Mouse (Mus musculus) hindbrain, postnatal 0 days (tissue): Measurements from ENCODE around the gene Mnat1. TPM values are rescaled to one million over a fixed set of nuclear protein-coding genes. Genes with fewer than 3 reads are reported as not detected.
A peak's percentile ranks its signal among the peaks of the same experiment; 100 is the strongest.

Source experiments
- ATAC-seq: fragments of 200-750 bp; cut with Nextera tagmentation; 2 replicates; pipeline ENCODE4 v1.8.0; 2017; ENCODE audit warnings: mild to moderate bottlenecking, moderate TSS enrichment, moderate library complexity
- DNase-seq: peaks from one replicate; pipeline ENCODE4 v3.0.0-alpha.2; 2015; ENCODE audit warnings: low spot score
- H3K27ac ChIP-seq: fragments of 300-500 bp; sonication (generic); 2 replicates; pipeline ENCODE4 v1.5.1; 2014; ENCODE audit warnings: mild to moderate bottlenecking
- H3K27me3 ChIP-seq: fragments of 300-500 bp; sonication (generic); 2 replicates; pipeline ENCODE4 v1.6.1; 2014; ENCODE audit warnings: low read length, mixed read lengths; ENCODE audit not compliant: insufficient read depth
- H3K36me3 ChIP-seq: fragments of 300-500 bp; sonication (generic); 2 replicates; pipeline ENCODE4 v1.6.1; 2014; ENCODE audit warnings: low read length, mixed read lengths; ENCODE audit not compliant: insufficient read depth
- H3K4me1 ChIP-seq: fragments of 300-500 bp; sonication (generic); 2 replicates; pipeline ENCODE4 v1.6.1; 2014; ENCODE audit warnings: antibody characterized with exemption, low read length, mixed read lengths; ENCODE audit not compliant: insufficient read depth
- H3K4me2 ChIP-seq: fragments of 300-500 bp; sonication (generic); 2 replicates; pipeline ENCODE4 v1.6.1; 2014; ENCODE audit warnings: low read depth, mild to moderate bottlenecking, low read length, moderate library complexity, mixed read lengths
- H3K4me3 ChIP-seq: fragments of 300-500 bp; sonication (generic); 2 replicates; pipeline ENCODE4 v1.5.1; 2014; ENCODE audit warnings: low read length
- H3K9ac ChIP-seq: fragments of 300-500 bp; sonication (generic); replicated peaks from 2 replicates; pipeline ENCODE4 v1.6.1; 2014; ENCODE audit warnings: mild to moderate bottlenecking, low read length, moderate library complexity, mixed read lengths
- H3K9me3 ChIP-seq: fragments of 300-500 bp; sonication (generic); 2 replicates; pipeline ENCODE4 v1.6.1; 2016; ENCODE audit warnings: low read length, mixed read lengths
- CTCF ChIP-seq: IDR thresholded peaks from 2 replicates; pipeline ENCODE4 v1.5.1; 2016; ENCODE audit warnings: antibody characterized with exemption, control low read depth, low read depth
- WGBS: fragments of 180-500 bp; shearing (Covaris S2); extraction: QIAGEN DNeasy Blood & Tissue Kit; methylation state at CpG from one replicate; pipeline ENCODE4 v1.1.7; 2014; 5-methylcytosine and 5-hydroxymethylcytosine counted together
- polyA plus RNA-seq: library from polyadenylated mRNA; unstranded; fragments of >200 nt; fragmentation: Nextera tagmentation; extraction: Ambion mirVana; gene quantifications from 2 replicates; pipeline ENCODE4 v1.2.1, GENCODE M21; 2015
- total RNA-seq: library from RNA; depleted of rRNA; stranded (reverse); fragments of >200 nt; gene quantifications from 2 replicates; pipeline ENCODE4 v1.2.3, GENCODE M21; 2014

Mnat1 gene
- total and polyA plus RNA-seq, 2 experiments from 2014 or later: 17.4 to 17.6 TPM

DNA sequence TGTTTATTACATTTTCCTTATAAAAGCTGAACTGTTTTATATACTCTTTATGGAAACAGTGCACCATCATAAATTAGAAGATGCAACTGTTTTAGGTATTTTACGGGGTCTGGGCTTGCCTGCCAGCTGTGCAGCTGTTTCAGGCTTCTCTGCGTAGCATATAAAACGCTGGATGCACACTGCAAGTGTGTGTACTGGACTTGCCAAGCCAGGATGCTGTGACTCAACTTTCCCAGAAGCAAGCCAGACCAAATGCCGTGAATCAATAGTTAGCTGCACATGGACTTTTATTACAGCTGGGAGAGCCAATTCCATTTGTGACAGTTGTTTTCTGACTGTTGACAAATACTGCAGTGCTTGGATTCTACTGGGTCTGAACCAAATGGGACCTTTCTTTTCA, 146.4 kb downstream of the Mnat1 start:
- no peaks in the 10 kb centered on the region for H3K27me3 ChIP-seq
- WGBS: 92% methylated on average over 4 of the region's 4 CpGs
- H3K27ac ChIP-seq: no peak overlapping the region
- H3K9me3 ChIP-seq: no peaks in the 10 kb centered on the region
- H3K9ac ChIP-seq: no peak overlapping the region
- H3K36me3 ChIP-seq: no peaks in the 10 kb centered on the region
- H3K4me3 ChIP-seq: no peak overlapping the region
- DNase-seq (no peak), ATAC-seq (no peak)
- H3K4me2 ChIP-seq: no peak overlapping the region
- H3K4me1 ChIP-seq: no peaks in the 10 kb centered on the region
- no peak for TF ChIP-seq CTCF

DNA sequence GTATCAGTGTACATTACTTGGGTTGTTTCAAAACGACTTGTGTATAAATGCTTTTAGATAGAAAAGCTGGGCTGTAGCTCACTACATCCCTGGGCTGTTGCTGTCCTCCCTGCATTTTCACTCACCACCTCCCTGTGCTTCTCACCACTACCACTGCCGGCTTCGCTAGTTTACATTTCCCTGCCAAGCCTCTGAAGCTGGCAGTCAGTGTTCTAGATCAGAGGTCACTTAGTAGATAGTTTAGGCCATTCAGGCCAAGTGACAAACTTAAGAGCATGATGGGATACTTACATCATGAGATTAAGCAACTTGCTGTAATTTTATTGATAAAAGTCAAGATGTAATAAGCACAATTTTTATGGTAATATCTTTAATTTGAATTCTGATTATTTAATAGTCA, 151.4 kb downstream of the Mnat1 start:
- ATAC-seq (no peak), DNase-seq (no peak)
- Histone ChIP-seq H3K27me3 (no peaks in the 10 kb centered on the region), H3K4me3 (no peak overlapping the region), H3K9ac (no peak overlapping the region), H3K4me1 (no peaks in the 10 kb centered on the region), H3K4me2 (no peak overlapping the region), H3K9me3 (no peaks in the 10 kb centered on the region), H3K27ac (no peak overlapping the region), H3K36me3 (peaks cover 8% of the 10 kb centered on the region; the same call in 1 of the 2 replicates)
- WGBS: 94% methylated on average over 3 of the region's 3 CpGs
- no peak for TF ChIP-seq CTCF

DNA sequence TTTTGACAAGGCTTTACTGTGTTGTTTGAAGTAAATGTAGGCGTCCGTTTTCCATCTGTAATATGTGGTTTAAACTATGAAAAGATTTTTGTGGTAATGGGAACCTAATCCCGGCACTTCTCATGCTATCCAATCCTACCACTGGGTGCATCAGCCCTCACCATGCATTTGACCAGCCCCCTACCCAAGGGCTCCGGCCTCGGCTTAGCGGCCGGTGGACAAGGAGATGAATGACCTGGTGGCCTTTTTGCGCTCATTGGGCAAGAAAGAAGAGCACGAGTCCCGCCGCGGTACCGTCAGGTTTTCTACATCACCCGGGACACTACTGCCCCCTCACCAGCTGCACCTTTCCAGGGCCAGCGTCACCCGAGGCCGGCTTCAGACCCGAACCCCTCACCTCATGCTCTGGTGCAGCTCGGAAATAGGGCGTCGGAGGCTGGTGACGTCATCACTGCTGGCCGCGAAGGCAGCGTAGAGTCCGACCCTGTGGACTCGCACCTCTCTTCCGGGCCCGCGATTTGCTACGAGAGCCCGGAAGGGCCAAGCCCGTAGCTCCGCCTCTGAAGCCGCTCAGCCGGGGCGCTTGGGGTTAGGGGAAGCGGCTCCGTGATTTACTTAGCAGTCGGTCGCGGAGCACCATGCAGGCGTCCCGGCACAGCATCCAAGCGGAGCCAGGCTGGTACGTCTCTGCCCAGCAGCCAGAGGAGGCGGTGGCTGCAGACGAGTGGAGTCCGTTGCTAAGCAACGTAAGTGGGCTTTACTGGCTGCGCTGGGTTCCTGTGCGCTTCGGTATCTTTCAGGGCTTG, 163.0 kb downstream of the Mnat1 start, which contains the start of the genes Trmt5 and Slc38a6:
TSS of gene Trmt5 (minus strand) at position 424 of the 806 bp plus-strand sequence.
TSS of gene Slc38a6 (plus strand) at position 493 of the 806 bp plus-strand sequence.
- TF ChIP-seq CTCF: peak; percentile 18; the same call in 1 of the 2 replicates
- H3K4me3 ChIP-seq: peak within 1 kb of the TSS; percentile 76
- H3K36me3 ChIP-seq: peaks cover 3% of the 10 kb centered on the region; the same call in 1 of the 2 replicates
- H3K27me3 ChIP-seq: no peaks in the 10 kb centered on the region
- no peaks in the 10 kb centered on the region for H3K9me3 ChIP-seq
- WGBS: 1% methylated on average over 53 of the region's 53 CpGs
- peak within 1 kb of the TSS; percentile 83 for H3K4me2 ChIP-seq
- H3K9ac ChIP-seq: peak within 1 kb of the TSS; percentile 84
- ATAC-seq (peak; percentile 98), DNase-seq (peak; percentile 97)
- H3K27ac ChIP-seq: peak within 1 kb of the TSS; percentile 83
- H3K4me1 ChIP-seq: peaks cover 7% of the 10 kb centered on the region

DNA sequence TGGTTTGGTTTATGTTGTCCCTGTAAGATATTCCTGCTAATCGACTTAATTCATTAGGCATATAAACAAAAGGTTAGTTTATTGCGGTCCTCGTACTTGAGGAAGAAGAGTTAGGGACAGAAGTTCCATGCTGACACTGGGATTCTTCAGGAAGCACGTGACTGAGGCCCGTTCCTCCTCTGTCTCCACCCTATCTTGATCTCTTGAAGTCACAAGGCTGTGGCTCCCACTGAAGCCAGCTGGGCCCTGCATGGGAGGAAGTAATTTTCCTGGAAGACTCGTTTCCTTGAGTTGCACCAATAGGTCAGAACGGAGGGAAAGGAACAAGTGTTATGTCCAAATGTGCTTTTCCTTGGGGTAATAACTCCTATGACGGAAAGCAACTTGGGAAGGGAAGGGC, 164.1 kb downstream of the Mnat1 start:
- no peaks in the 10 kb centered on the region for H3K27me3 ChIP-seq
- H3K9me3 ChIP-seq: no peaks in the 10 kb centered on the region
- TF ChIP-seq CTCF: no peak
- peak overlapping the region; percentile 83; the same call in 1 of the 2 replicates for H3K27ac ChIP-seq
- WGBS: 75% methylated on average over 8 of the region's 8 CpGs
- 0 out of 2 replicates have a peak overlapping the region, but pooled peaks have one; percentile 84 for H3K9ac ChIP-seq
- ATAC-seq (no peak), DNase-seq (no peak)
- peak overlapping the region; percentile 76 for H3K4me3 ChIP-seq
- H3K36me3 ChIP-seq: no peaks in the 10 kb centered on the region
- peak overlapping the region; percentile 83 for H3K4me2 ChIP-seq
- H3K4me1 ChIP-seq: peaks cover 7% of the 10 kb centered on the region

DNA sequence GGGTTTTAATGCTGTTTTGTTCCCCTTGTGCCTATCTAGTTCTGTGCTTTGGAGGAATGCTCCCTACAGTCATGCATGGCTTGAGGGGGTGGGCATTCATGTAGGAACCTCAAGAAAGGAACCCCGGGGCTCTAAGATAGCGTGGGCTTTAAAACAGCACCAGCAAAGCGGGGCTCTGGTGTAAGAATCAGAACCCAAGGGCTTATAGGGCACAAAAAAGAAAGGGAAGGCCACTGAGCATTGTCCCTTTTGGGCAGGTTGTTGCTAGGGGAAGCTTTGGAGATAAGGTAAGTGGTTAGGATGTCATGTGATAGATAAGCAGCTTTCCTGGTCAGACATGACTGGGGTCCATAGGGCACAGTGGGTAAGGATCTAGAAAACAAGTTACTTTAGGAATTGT, 165.1 kb downstream of the Mnat1 start:
- Histone ChIP-seq H3K27me3 (no peaks in the 10 kb centered on the region), H3K36me3 (no peaks in the 10 kb centered on the region), H3K4me2 (no peak overlapping the region), H3K9ac (no peak overlapping the region), H3K4me1 (peaks cover 7% of the 10 kb centered on the region), H3K4me3 (no peak overlapping the region), H3K27ac (no peak overlapping the region), H3K9me3 (no peaks in the 10 kb centered on the region)
- no peak for DNase-seq
- no peak for TF ChIP-seq CTCF
- WGBS: 91% methylated on average over 3 of the region's 3 CpGs
- no peak for ATAC-seq

DNA sequence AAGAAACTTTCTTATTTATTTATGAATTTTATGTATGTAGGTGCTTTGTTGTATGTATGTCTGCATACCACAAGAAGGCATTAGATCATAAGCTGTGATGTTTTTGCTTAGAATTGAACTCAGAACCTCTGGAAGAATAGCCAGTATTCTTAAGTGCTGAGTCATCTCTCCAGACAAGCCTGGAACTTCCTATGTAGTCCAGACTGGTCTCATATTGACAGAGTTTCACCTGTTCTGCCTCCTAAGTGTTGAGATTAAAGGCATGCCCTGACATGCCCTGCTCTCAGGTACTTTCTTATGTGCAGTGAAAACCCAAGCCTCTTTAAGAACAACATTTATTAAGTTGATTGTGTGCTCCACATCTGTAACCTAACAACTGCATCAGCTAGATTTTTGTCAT, 171.4 kb downstream of the Mnat1 start:
- Histone ChIP-seq H3K27ac (no peak overlapping the region), H3K4me2 (no peak overlapping the region), H3K9me3 (no peaks in the 10 kb centered on the region), H3K36me3 (peaks cover 5% of the 10 kb centered on the region; the same call in 1 of the 2 replicates), H3K9ac (no peak overlapping the region), H3K4me1 (no peaks in the 10 kb centered on the region), H3K4me3 (no peak overlapping the region), H3K27me3 (no peaks in the 10 kb centered on the region)
- ATAC-seq (no peak), DNase-seq (no peak)
- no peak for TF ChIP-seq CTCF
